Mouse (Mus musculus): ENCODE measurements around the gene Kcnj6. TPM values are rescaled to one million over a fixed set of nuclear protein-coding genes. Genes with fewer than 3 reads are reported as not detected.

Kcnj6 gene
- polyA plus RNA-seq, 1 experiment from 2014 or later: 0.08 TPM

- DNase-seq (ENCODE audit: low spot score) (no peak), ATAC-seq (replicated peaks; ENCODE audit: low FRiP score, low TSS enrichment, low read depth) (no peak)
- no peak overlapping the region for H3K4me2 ChIP-seq (ENCODE audit: low read length)
- H3K36me3 ChIP-seq (ENCODE audit: control insufficient read depth, insufficient read depth, low read length): no peaks in the 10 kb centered on the region
- no peaks in the 10 kb centered on the region for H3K27me3 ChIP-seq (replicated peaks; ENCODE audit: control insufficient read depth, insufficient read depth, low read length)
- H3K9ac ChIP-seq (ENCODE audit: low read length): no peak overlapping the region
- no peaks in the 10 kb centered on the region for H3K9me3 ChIP-seq (ENCODE audit: control insufficient read depth, low read length)
- no peak overlapping the region for H3K4me3 ChIP-seq (ENCODE audit: low read depth, low read length)
- no peak overlapping the region for H3K27ac ChIP-seq (ENCODE audit: low read depth)
- H3K4me1 ChIP-seq (replicated peaks; ENCODE audit: control insufficient read depth, insufficient read depth, low read length): no peaks in the 10 kb centered on the region
- WGBS: 86% methylated on average over 1 of the region's 1 CpGs
Measured at GRCm38 (mm10) chr16:94737359-94737687, 260.2 kb downstream of the Kcnj6 start.

DNA sequence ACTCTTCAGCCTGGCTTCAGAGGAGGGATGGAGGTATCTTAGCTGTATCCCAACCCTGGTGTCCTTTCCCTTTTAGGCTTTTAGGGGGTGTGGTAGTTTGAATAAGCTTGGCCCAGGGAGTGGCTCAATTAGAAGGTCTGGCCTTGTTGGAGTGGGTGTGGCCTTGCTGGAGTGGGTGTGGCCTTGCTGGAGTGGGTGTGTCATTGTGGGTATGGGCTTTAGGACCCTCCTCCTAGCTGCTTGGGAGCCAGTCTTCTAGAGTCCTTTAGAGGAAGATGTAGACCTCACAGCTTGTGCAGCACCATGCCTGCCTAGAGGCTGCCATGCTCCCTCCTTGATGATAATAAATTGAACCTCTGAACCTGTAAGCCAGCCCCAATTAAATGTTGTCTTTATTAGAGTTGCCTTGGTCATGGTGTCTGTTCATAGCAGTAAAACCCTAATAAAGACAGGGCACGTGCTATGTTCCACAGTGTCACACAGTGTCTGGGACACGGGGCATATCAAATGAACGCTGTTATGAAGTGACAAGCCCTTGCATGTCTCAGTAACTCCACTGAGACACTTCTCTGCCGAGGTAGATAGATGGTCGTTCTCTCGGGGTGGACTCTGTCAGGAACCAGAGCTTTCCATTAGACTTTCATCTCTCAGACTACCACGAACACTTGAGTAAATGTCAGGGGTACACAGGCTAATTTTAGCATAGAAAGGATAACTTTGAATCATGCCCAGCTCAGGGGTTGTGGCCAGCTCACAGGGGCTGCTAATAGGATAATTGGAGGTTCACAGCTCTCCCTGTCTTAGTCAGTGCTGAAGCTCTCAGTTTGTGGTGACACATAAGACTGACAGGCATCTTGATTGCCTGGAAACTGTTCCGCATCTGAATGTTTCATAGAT is 260.8 kb downstream of the Kcnj6 start:
- no peaks in the 10 kb centered on the region for H3K27me3 ChIP-seq (replicated peaks; ENCODE audit: control insufficient read depth, insufficient read depth, low read length)
- H3K9me3 ChIP-seq (ENCODE audit: control insufficient read depth, low read length): no peaks in the 10 kb centered on the region
- no peaks in the 10 kb centered on the region for H3K36me3 ChIP-seq (ENCODE audit: control insufficient read depth, insufficient read depth, low read length)
- no peak overlapping the region for H3K27ac ChIP-seq (ENCODE audit: low read depth)
- H3K4me1 ChIP-seq (replicated peaks; ENCODE audit: control insufficient read depth, insufficient read depth, low read length): no peaks in the 10 kb centered on the region
- no peak overlapping the region for H3K4me2 ChIP-seq (ENCODE audit: low read length)
- no peak for ATAC-seq (replicated peaks; ENCODE audit: low FRiP score, low TSS enrichment, low read depth)
- H3K9ac ChIP-seq (ENCODE audit: low read length): no peak overlapping the region
- no peak for DNase-seq (ENCODE audit: low spot score)
- 81% methylated on average over 8 of the region's 8 CpGs for WGBS
- no peak overlapping the region for H3K4me3 ChIP-seq (ENCODE audit: low read depth, low read length)

GRCm38 (mm10) chr16:94735472-94735871 is 262.0 kb downstream of the Kcnj6 start:
- H3K9ac ChIP-seq (ENCODE audit: low read length): no peak overlapping the region
- no peak overlapping the region for H3K4me2 ChIP-seq (ENCODE audit: low read length)
- no peak overlapping the region for H3K27ac ChIP-seq (ENCODE audit: low read depth)
- no peak for ATAC-seq (replicated peaks; ENCODE audit: low FRiP score, low TSS enrichment, low read depth)
- no peaks in the 10 kb centered on the region for H3K9me3 ChIP-seq (ENCODE audit: control insufficient read depth, low read length)
- no peaks in the 10 kb centered on the region for H3K4me1 ChIP-seq (replicated peaks; ENCODE audit: control insufficient read depth, insufficient read depth, low read length)
- DNase-seq (ENCODE audit: low spot score): no peak
- 59% methylated on average over 3 of the region's 3 CpGs for WGBS
- H3K27me3 ChIP-seq (replicated peaks; ENCODE audit: control insufficient read depth, insufficient read depth, low read length): no peaks in the 10 kb centered on the region
- no peaks in the 10 kb centered on the region for H3K36me3 ChIP-seq (ENCODE audit: control insufficient read depth, insufficient read depth, low read length)
- H3K4me3 ChIP-seq (ENCODE audit: low read depth, low read length): no peak overlapping the region

GRCm38 (mm10) chr16:94731027-94731426 is 266.5 kb downstream of the Kcnj6 start:
- Histone ChIP-seq H3K4me2 (ENCODE audit: low read length) (no peak overlapping the region), H3K9ac (ENCODE audit: low read length) (no peak overlapping the region), H3K36me3 (ENCODE audit: control insufficient read depth, insufficient read depth, low read length) (no peaks in the 10 kb centered on the region), H3K27me3 (replicated peaks; ENCODE audit: control insufficient read depth, insufficient read depth, low read length) (no peaks in the 10 kb centered on the region), H3K4me1 (replicated peaks; ENCODE audit: control insufficient read depth, insufficient read depth, low read length) (no peaks in the 10 kb centered on the region), H3K4me3 (ENCODE audit: low read depth, low read length) (no peak overlapping the region), H3K27ac (ENCODE audit: low read depth) (no peak overlapping the region), H3K9me3 (ENCODE audit: control insufficient read depth, low read length) (peaks cover 4% of the 10 kb centered on the region; the same call in 1 of the 2 replicates)
- 47% methylated on average over 12 of the region's 12 CpGs for WGBS
- DNase-seq (ENCODE audit: low spot score) (no peak), ATAC-seq (replicated peaks; ENCODE audit: low FRiP score, low TSS enrichment, low read depth) (no peak)

- 0 out of 2 replicates have a peak, but pooled peaks cover 3% of the 10 kb centered on the region for H3K4me1 ChIP-seq (replicated peaks; ENCODE audit: control insufficient read depth, insufficient read depth, low read length)
- WGBS: 90% methylated on average over 6 of the region's 6 CpGs
Measured at GRCm38 (mm10) chr16:94729236-94729635, 268.3 kb downstream of the Kcnj6 start.

GRCm38 (mm10) chr16:94724747-94725211 is 272.7 kb downstream of the Kcnj6 start:
- peak overlapping the region; percentile 57; the same call in 1 of the 2 replicates for H3K27ac ChIP-seq (ENCODE audit: low read depth)
- H3K4me3 ChIP-seq (ENCODE audit: low read depth, low read length): peak overlapping the region; percentile 49
- no peaks in the 10 kb centered on the region for H3K27me3 ChIP-seq (replicated peaks; ENCODE audit: control insufficient read depth, insufficient read depth, low read length)
- 0 out of 2 replicates have a peak, but pooled peaks cover 3% of the 10 kb centered on the region for H3K4me1 ChIP-seq (replicated peaks; ENCODE audit: control insufficient read depth, insufficient read depth, low read length)
- no peak overlapping the region for H3K9ac ChIP-seq (ENCODE audit: low read length)
- peak; percentile 12; the same call in 1 of the 2 replicates for ATAC-seq (replicated peaks; ENCODE audit: low FRiP score, low TSS enrichment, low read depth)
- peak overlapping the region; percentile 72 for H3K4me2 ChIP-seq (ENCODE audit: low read length)
- no peaks in the 10 kb centered on the region for H3K36me3 ChIP-seq (ENCODE audit: control insufficient read depth, insufficient read depth, low read length)
- DNase-seq (ENCODE audit: low spot score): peak; percentile 67
- WGBS: 2% methylated on average over 18 of the region's 18 CpGs
- H3K9me3 ChIP-seq (ENCODE audit: control insufficient read depth, low read length): peaks cover 4% of the 10 kb centered on the region; the same call in 1 of the 2 replicates

More at GRCm38 (mm10) chr16:94729236-94729635, 268.3 kb downstream of the Kcnj6 start:
- H3K9ac ChIP-seq (ENCODE audit: low read length): no peak overlapping the region
- no peak overlapping the region for H3K4me2 ChIP-seq (ENCODE audit: low read length)
- H3K9me3 ChIP-seq (ENCODE audit: control insufficient read depth, low read length): peaks cover 4% of the 10 kb centered on the region; the same call in 1 of the 2 replicates
- H3K36me3 ChIP-seq (ENCODE audit: control insufficient read depth, insufficient read depth, low read length): no peaks in the 10 kb centered on the region
- ATAC-seq (replicated peaks; ENCODE audit: low FRiP score, low TSS enrichment, low read depth) (no peak), DNase-seq (ENCODE audit: low spot score) (no peak)
- no peaks in the 10 kb centered on the region for H3K27me3 ChIP-seq (replicated peaks; ENCODE audit: control insufficient read depth, insufficient read depth, low read length)
- no peak overlapping the region for H3K4me3 ChIP-seq (ENCODE audit: low read depth, low read length)
- H3K27ac ChIP-seq (ENCODE audit: low read depth): no peak overlapping the region

DNA sequence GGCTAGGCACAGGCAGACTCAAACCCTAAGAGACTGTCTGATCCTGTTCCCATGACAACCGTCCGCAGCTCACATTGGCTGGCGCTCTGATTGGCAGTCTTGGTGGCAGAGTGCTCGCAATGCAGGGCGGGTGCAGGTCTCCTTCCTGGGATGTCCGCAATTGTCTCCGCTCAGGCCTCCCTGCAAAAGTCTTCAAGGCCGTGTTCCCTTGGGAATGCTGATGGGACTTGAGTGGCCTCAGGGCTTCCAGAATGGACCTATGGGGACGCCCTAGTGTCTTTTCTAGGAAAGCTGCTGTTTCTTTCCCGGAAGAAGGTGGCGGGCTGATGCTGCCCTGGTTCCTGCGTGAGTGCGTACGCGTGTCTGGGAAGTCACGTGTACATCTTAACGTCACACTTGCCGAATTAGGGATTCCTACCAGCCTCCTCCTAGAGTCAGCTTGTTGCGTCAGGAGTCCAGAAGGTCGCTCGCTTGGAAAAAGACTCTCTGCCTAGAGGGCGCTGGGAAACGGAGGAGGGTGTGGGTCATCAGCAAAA is 273.4 kb downstream of the Kcnj6 start:
- Histone ChIP-seq H3K4me2 (ENCODE audit: low read length) (peak overlapping the region; percentile 72), H3K9me3 (ENCODE audit: control insufficient read depth, low read length) (peaks cover 2% of the 10 kb centered on the region; the same call in 1 of the 2 replicates), H3K9ac (ENCODE audit: low read length) (peak overlapping the region; percentile 31; the same call in 1 of the 2 replicates), H3K27ac (ENCODE audit: low read depth) (peak overlapping the region; percentile 57; the same call in 1 of the 2 replicates), H3K27me3 (replicated peaks; ENCODE audit: control insufficient read depth, insufficient read depth, low read length) (no peaks in the 10 kb centered on the region), H3K4me1 (replicated peaks; ENCODE audit: control insufficient read depth, insufficient read depth, low read length) (0 out of 2 replicates have a peak, but pooled peaks cover 3% of the 10 kb centered on the region), H3K36me3 (ENCODE audit: control insufficient read depth, insufficient read depth, low read length) (no peaks in the 10 kb centered on the region), H3K4me3 (ENCODE audit: low read depth, low read length) (peak overlapping the region; percentile 49)
- ATAC-seq (replicated peaks; ENCODE audit: low FRiP score, low TSS enrichment, low read depth) (peak; percentile 91), DNase-seq (ENCODE audit: low spot score) (peak; percentile 89)
- 0% methylated on average over 23 of the region's 23 CpGs for WGBS

- Histone ChIP-seq H3K36me3 (ENCODE audit: control insufficient read depth, insufficient read depth, low read length) (no peaks in the 10 kb centered on the region), H3K4me1 (replicated peaks; ENCODE audit: control insufficient read depth, insufficient read depth, low read length) (0 out of 2 replicates have a peak, but pooled peaks cover 3% of the 10 kb centered on the region), H3K27ac (ENCODE audit: low read depth) (no peak overlapping the region), H3K9ac (ENCODE audit: low read length) (no peak overlapping the region), H3K4me2 (ENCODE audit: low read length) (no peak overlapping the region), H3K9me3 (ENCODE audit: control insufficient read depth, low read length) (no peaks in the 10 kb centered on the region), H3K27me3 (replicated peaks; ENCODE audit: control insufficient read depth, insufficient read depth, low read length) (no peaks in the 10 kb centered on the region), H3K4me3 (ENCODE audit: low read depth, low read length) (no peak overlapping the region)
- WGBS: 79% methylated on average over 12 of the region's 12 CpGs
- ATAC-seq (replicated peaks; ENCODE audit: low FRiP score, low TSS enrichment, low read depth): no peak
- no peak for DNase-seq (ENCODE audit: low spot score)
Measured at GRCm38 (mm10) chr16:94722936-94723335, 274.6 kb downstream of the Kcnj6 start.

Data from intestine, embryonic 14.5 days (tissue).